Comparison of ENCODE assay signal across 25 mouse cellular contexts in the genomic region with DNA sequence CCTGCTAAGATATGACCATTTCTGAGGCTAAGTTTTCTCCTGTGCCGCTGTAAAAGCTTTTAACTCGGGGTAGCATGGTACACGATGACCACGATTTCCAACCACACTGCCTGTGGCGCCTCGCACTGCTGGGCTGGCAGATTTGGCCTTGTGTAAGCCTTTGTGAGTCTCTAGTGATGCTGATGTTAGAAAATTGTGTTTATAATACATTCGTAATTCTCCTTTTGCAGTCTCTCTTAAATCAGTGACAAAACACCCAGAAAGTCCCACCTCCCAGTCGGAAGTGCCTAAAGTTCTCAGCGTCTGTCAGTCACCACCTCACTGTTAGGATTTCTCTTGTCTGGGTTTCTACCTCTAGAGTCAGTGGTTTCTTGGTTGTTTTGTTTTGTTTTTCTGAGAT.
"Had no signal": no experiment of that assay in that cellular context is flagged by ENCODE, and none has a peak within 500 bp of the region (broad histone marks: within the 10 kb centered on the region; RNA-seq: fewer than 3 reads in every experiment).

No protein-coding gene starts in this region.

- H3K4me1 ChIP-seq: liver, embryonic 13.5 days had no signal

- H3K27ac ChIP-seq: gastrocnemius, adult 2 months; heart, embryonic 10.5 days; hindbrain, embryonic 12.5 days; hindbrain, embryonic 14.5 days; kidney, embryonic 15.5 days; kidney, postnatal 0 days; left cerebral cortex, adult 2 months; limb, embryonic 10.5 days; limb, embryonic 12.5 days; liver, embryonic 13.5 days had no signal

- DNase-seq: gastrocnemius, adult 2 months; gastrocnemius, postnatal 10 days; gastrocnemius, postnatal 25 days; heart, postnatal 10 days; heart, postnatal 4 days; kidney, adult 11 months; kidney, adult 2 months; kidney, adult 9 months; kidney, postnatal 14 days; kidney, postnatal 36 days; liver; liver, embryonic 13.5 days had no signal

- H3K36me3 ChIP-seq: heart, embryonic 10.5 days; heart, embryonic 12.5 days; hindbrain, embryonic 10.5 days; hindbrain, embryonic 12.5 days; kidney, embryonic 15.5 days; limb, embryonic 10.5 days; limb, embryonic 12.5 days; liver, embryonic 13.5 days had no signal

- H3K4me3 ChIP-seq: gastrocnemius, adult 2 months; heart, embryonic 10.5 days; heart, embryonic 12.5 days; hindbrain, embryonic 10.5 days; hindbrain, embryonic 12.5 days; kidney, embryonic 15.5 days; left cerebral cortex, adult 2 months; limb, embryonic 10.5 days; limb, embryonic 12.5 days; liver, embryonic 13.5 days had no signal

- H3K4me2 ChIP-seq: heart, embryonic 12.5 days; hindbrain, embryonic 12.5 days; hindbrain, embryonic 14.5 days; kidney, embryonic 15.5 days; limb, embryonic 12.5 days; liver, embryonic 11.5 days; liver, embryonic 13.5 days had no signal

- ATAC-seq: hindbrain, embryonic 16.5 days; intestine, embryonic 16.5 days had no signal

- H3K27me3 ChIP-seq: heart, embryonic 12.5 days; hindbrain, embryonic 12.5 days; kidney, embryonic 15.5 days; liver, embryonic 13.5 days had no signal

- H3K9me3 ChIP-seq: heart, embryonic 10.5 days; heart, embryonic 12.5 days; hindbrain, embryonic 10.5 days; hindbrain, embryonic 12.5 days; kidney, embryonic 15.5 days; limb, embryonic 10.5 days; limb, embryonic 12.5 days; liver, embryonic 13.5 days had no signal

- H3K9ac ChIP-seq: heart, embryonic 12.5 days; hindbrain, embryonic 12.5 days; hindbrain, embryonic 14.5 days; kidney, embryonic 15.5 days; limb, embryonic 12.5 days; liver, embryonic 13.5 days had no signal
